ENCODE assay signal across 17 mouse cellular contexts in genomic region chr12:95171051-95171450, GRCm38 (mm10).
DNase-seq lines count a peak whose midpoint lies in the region; ATAC-seq lines count a peak whose summit lies in the region.
"Had no signal": no experiment of that assay in that cellular context is flagged by ENCODE, and none has a peak within 500 bp of the region (broad histone marks: within the 10 kb centered on the region; RNA-seq: fewer than 3 reads in every experiment).

No protein-coding gene starts in this region.

- H3K27me3 ChIP-seq in forebrain, embryonic 16.5 days (replicated peaks; ENCODE audit: control insufficient read depth, insufficient read depth, low read length), result no peaks in the 10 kb centered on the region
- no peaks in the 10 kb centered on the region for H3K27me3 ChIP-seq in forebrain, embryonic 15.5 days
- H3K27me3 ChIP-seq: neural tube, embryonic 12.5 days had no signal

- WGBS in forebrain, embryonic 16.5 days, result 59% methylated on average over 2 of the region's 2 CpGs
- WGBS in forebrain, embryonic 15.5 days, result 60% methylated on average over 2 of the region's 2 CpGs

- DNase-seq in brain, adult 2 months (ENCODE audit: low read depth, low spot score), result peak; percentile 71
- peak; percentile 45 to 77 for DNase-seq in layer of hippocampus, adult 18-20 months (ENCODE audit: low spot score in 2 of 2)
- DNase-seq in left cerebral cortex, postnatal 36 days (ENCODE audit: low spot score in 2 of 2), result peak; percentile 9 to 10
- DNase-seq in retina, postnatal 1 day, result no peak
- DNase-seq in thymus, postnatal 25 days, result no peak
- DNase-seq: adrenal gland, adult 8-10 months; cerebellum, adult 2 months; gastrocnemius, postnatal 14 days; kidney, adult 9 months; kidney, postnatal 36 days; lung, adult 18-20 months; lung, postnatal 36 days had no signal

- H3K4me1 ChIP-seq in forebrain, embryonic 16.5 days (replicated peaks; ENCODE audit: control insufficient read depth, insufficient read depth, low read length), result no peaks in the 10 kb centered on the region; the same call in 1 of the 2 replicates
- H3K4me1 ChIP-seq in forebrain, embryonic 15.5 days, result peaks cover 8% of the 10 kb centered on the region
- H3K4me1 ChIP-seq: neural tube, embryonic 12.5 days had no signal

- no peaks in the 10 kb centered on the region for H3K9me3 ChIP-seq in forebrain, embryonic 16.5 days (ENCODE audit: control insufficient read depth, low read length)
- no peaks in the 10 kb centered on the region for H3K9me3 ChIP-seq in forebrain, embryonic 15.5 days
- H3K9me3 ChIP-seq: neural tube, embryonic 12.5 days had no signal

- H3K27ac ChIP-seq in forebrain, embryonic 16.5 days (ENCODE audit: low read length), result no peak overlapping the region
- H3K27ac ChIP-seq in forebrain, embryonic 15.5 days (replicated peaks), result no peak overlapping the region
- H3K27ac ChIP-seq: neural tube, embryonic 12.5 days had no signal

- intact Hi-C loops in left cerebral cortex, postnatal 36 days (cut with DNase I), result no loop called here

- ATAC-seq in forebrain, embryonic 16.5 days, result peak; percentile 76; the same call in 1 of the 2 replicates
- no peak for ATAC-seq in forebrain, embryonic 15.5 days (replicated peaks)

- H3K9ac ChIP-seq in forebrain, embryonic 16.5 days (replicated peaks; ENCODE audit: low read depth, low read length), result no peak overlapping the region
- no peak overlapping the region for H3K9ac ChIP-seq in forebrain, embryonic 15.5 days (replicated peaks)
- H3K9ac ChIP-seq: neural tube, embryonic 12.5 days had no signal

- H3K4me3 ChIP-seq in forebrain, embryonic 16.5 days (replicated peaks; ENCODE audit: low read length), result no peak overlapping the region
- no peak overlapping the region for H3K4me3 ChIP-seq in forebrain, embryonic 15.5 days
- H3K4me3 ChIP-seq: erythroblast, embryonic 14.5 days; neural tube, embryonic 12.5 days had no signal

- H3K36me3 ChIP-seq in forebrain, embryonic 16.5 days (ENCODE audit: control insufficient read depth, insufficient read depth), result no peaks in the 10 kb centered on the region
- no peaks in the 10 kb centered on the region for H3K36me3 ChIP-seq in forebrain, embryonic 15.5 days
- H3K36me3 ChIP-seq: neural tube, embryonic 12.5 days had no signal

- H3K4me2 ChIP-seq in forebrain, embryonic 16.5 days (ENCODE audit: low read length), result no peak overlapping the region
- H3K4me2 ChIP-seq in forebrain, embryonic 15.5 days (replicated peaks), result no peak overlapping the region
- H3K4me2 ChIP-seq: midbrain, embryonic 11.5 days; neural tube, embryonic 12.5 days had no signal

Comparison
In these comparisons a context has a peak if more than half of its experiments do, and no peak if none do; other contexts are left out.
1. DNase-seq: peak in brain, adult 2 months (single experiment), layer of hippocampus, adult 18-20 months (2 of 2) and left cerebral cortex, postnatal 36 days (2 of 2); none in retina, postnatal 1 day (single experiment) and thymus, postnatal 25 days (single experiment).